Mouse (Mus musculus): ENCODE measurements around the gene Sult6b2. TPM values are rescaled to one million over a fixed set of nuclear protein-coding genes. Genes with fewer than 3 reads are reported as not detected.

The Sult6b2 gene
- polyA plus RNA-seq (2012; ENCODE audit: insufficient read depth, insufficient read length, missing spikeins), result not detected in 2 replicates

- no peak within 1 kb of the TSS for H3K27ac ChIP-seq (replicated peaks; ENCODE audit: low read depth, low read length)
- no peaks in the 10 kb centered on the region for H3K4me1 ChIP-seq (ENCODE audit: control insufficient read depth, insufficient read depth, insufficient read length, low read length)
- no peak within 1 kb of the TSS for H3K4me3 ChIP-seq (ENCODE audit: insufficient read depth, low read depth, low read length)
These were observed at the start of gene Sult6b2 for GRCm38 (mm10) chr6:142804402-142804801. Gene Sult6b2, minus strand, starts transcription at chr6:142804502.

- H3K27ac ChIP-seq (replicated peaks; ENCODE audit: low read depth, low read length), result no peak overlapping the region
- H3K4me1 ChIP-seq (ENCODE audit: control insufficient read depth, insufficient read depth, insufficient read length, low read length), result no peaks in the 10 kb centered on the region
- no peak overlapping the region for H3K4me3 ChIP-seq (ENCODE audit: insufficient read depth, low read depth, low read length)
These were observed 48.4 kb upstream of the Sult6b2 start for GRCm38 (mm10) chr6:142852419-142853377.

- Histone ChIP-seq H3K4me1 (ENCODE audit: control insufficient read depth, insufficient read depth, insufficient read length, low read length) (no peaks in the 10 kb centered on the region), H3K4me3 (ENCODE audit: insufficient read depth, low read depth, low read length) (no peak overlapping the region), H3K27ac (replicated peaks; ENCODE audit: low read depth, low read length) (no peak overlapping the region)
These were observed 46.1 kb upstream of the Sult6b2 start for GRCm38 (mm10) chr6:142850436-142850835.

GRCm38 (mm10) chr6:142849326-142849725 lies 45.0 kb upstream of the Sult6b2 start:
- H3K4me3 ChIP-seq (ENCODE audit: insufficient read depth, low read depth, low read length), result no peak overlapping the region
- no peak overlapping the region for H3K27ac ChIP-seq (replicated peaks; ENCODE audit: low read depth, low read length)
- no peaks in the 10 kb centered on the region for H3K4me1 ChIP-seq (ENCODE audit: control insufficient read depth, insufficient read depth, insufficient read length, low read length)

GRCm38 (mm10) chr6:142847914-142848674 lies 43.8 kb upstream of the Sult6b2 start:
- Histone ChIP-seq H3K4me1 (ENCODE audit: control insufficient read depth, insufficient read depth, insufficient read length, low read length) (no peaks in the 10 kb centered on the region), H3K4me3 (ENCODE audit: insufficient read depth, low read depth, low read length) (no peak overlapping the region), H3K27ac (replicated peaks; ENCODE audit: low read depth, low read length) (no peak overlapping the region)

- no peak overlapping the region for H3K4me3 ChIP-seq (ENCODE audit: insufficient read depth, low read depth, low read length)
- H3K4me1 ChIP-seq (ENCODE audit: control insufficient read depth, insufficient read depth, insufficient read length, low read length), result no peaks in the 10 kb centered on the region
- H3K27ac ChIP-seq (replicated peaks; ENCODE audit: low read depth, low read length), result no peak overlapping the region
These were observed 42.6 kb upstream of the Sult6b2 start for GRCm38 (mm10) chr6:142846855-142847254.

- no peak overlapping the region for H3K27ac ChIP-seq (replicated peaks; ENCODE audit: low read depth, low read length)
- no peaks in the 10 kb centered on the region for H3K4me1 ChIP-seq (ENCODE audit: control insufficient read depth, insufficient read depth, insufficient read length, low read length)
- H3K4me3 ChIP-seq (ENCODE audit: insufficient read depth, low read depth, low read length), result no peak overlapping the region
These were observed 40.8 kb upstream of the Sult6b2 start for GRCm38 (mm10) chr6:142845066-142845465.

- H3K4me1 ChIP-seq (ENCODE audit: control insufficient read depth, insufficient read depth, insufficient read length, low read length), result no peaks in the 10 kb centered on the region
- no peak overlapping the region for H3K4me3 ChIP-seq (ENCODE audit: insufficient read depth, low read depth, low read length)
- no peak overlapping the region for H3K27ac ChIP-seq (replicated peaks; ENCODE audit: low read depth, low read length)
These were observed 39.8 kb upstream of the Sult6b2 start for GRCm38 (mm10) chr6:142844061-142844460.

GRCm38 (mm10) chr6:142838501-142838900 lies 34.2 kb upstream of the Sult6b2 start:
- Histone ChIP-seq H3K4me3 (ENCODE audit: insufficient read depth, low read depth, low read length) (no peak overlapping the region), H3K27ac (replicated peaks; ENCODE audit: low read depth, low read length) (no peak overlapping the region), H3K4me1 (ENCODE audit: control insufficient read depth, insufficient read depth, insufficient read length, low read length) (no peaks in the 10 kb centered on the region)

- no peaks in the 10 kb centered on the region for H3K4me1 ChIP-seq (ENCODE audit: control insufficient read depth, insufficient read depth, insufficient read length, low read length)
- H3K4me3 ChIP-seq (ENCODE audit: insufficient read depth, low read depth, low read length), result no peak overlapping the region
- no peak overlapping the region for H3K27ac ChIP-seq (replicated peaks; ENCODE audit: low read depth, low read length)
These were observed 33.0 kb upstream of the Sult6b2 start for GRCm38 (mm10) chr6:142837326-142837725.

- no peaks in the 10 kb centered on the region for H3K4me1 ChIP-seq (ENCODE audit: control insufficient read depth, insufficient read depth, insufficient read length, low read length)
- no peak overlapping the region for H3K4me3 ChIP-seq (ENCODE audit: insufficient read depth, low read depth, low read length)
- H3K27ac ChIP-seq (replicated peaks; ENCODE audit: low read depth, low read length), result no peak overlapping the region
These were observed 31.4 kb upstream of the Sult6b2 start for GRCm38 (mm10) chr6:142835726-142836125.

- H3K27ac ChIP-seq (replicated peaks; ENCODE audit: low read depth, low read length), result no peak overlapping the region
- no peak overlapping the region for H3K4me3 ChIP-seq (ENCODE audit: insufficient read depth, low read depth, low read length)
- H3K4me1 ChIP-seq (ENCODE audit: control insufficient read depth, insufficient read depth, insufficient read length, low read length), result no peaks in the 10 kb centered on the region
These were observed 30.6 kb upstream of the Sult6b2 start for GRCm38 (mm10) chr6:142834911-142835310.

- Histone ChIP-seq H3K27ac (replicated peaks; ENCODE audit: low read depth, low read length) (no peak overlapping the region), H3K4me3 (ENCODE audit: insufficient read depth, low read depth, low read length) (no peak overlapping the region), H3K4me1 (ENCODE audit: control insufficient read depth, insufficient read depth, insufficient read length, low read length) (no peaks in the 10 kb centered on the region)
These were observed 27.4 kb upstream of the Sult6b2 start for GRCm38 (mm10) chr6:142831706-142832105.

GRCm38 (mm10) chr6:142831243-142831642 lies 26.9 kb upstream of the Sult6b2 start:
- Histone ChIP-seq H3K27ac (replicated peaks; ENCODE audit: low read depth, low read length) (no peak overlapping the region), H3K4me3 (ENCODE audit: insufficient read depth, low read depth, low read length) (no peak overlapping the region), H3K4me1 (ENCODE audit: control insufficient read depth, insufficient read depth, insufficient read length, low read length) (no peaks in the 10 kb centered on the region)

- no peak overlapping the region for H3K4me3 ChIP-seq (ENCODE audit: insufficient read depth, low read depth, low read length)
- no peaks in the 10 kb centered on the region for H3K4me1 ChIP-seq (ENCODE audit: control insufficient read depth, insufficient read depth, insufficient read length, low read length)
- no peak overlapping the region for H3K27ac ChIP-seq (replicated peaks; ENCODE audit: low read depth, low read length)
These were observed 25.9 kb upstream of the Sult6b2 start for GRCm38 (mm10) chr6:142830221-142830620.
